Mouse (Mus musculus): Measurements from ENCODE around the gene Gm5426.
"Not testable (repeated sequence)": the region's sequence is repeated elsewhere in the genome, so short reads cannot be mapped to it uniquely, and the experiment has no call there.

Gm5426 gene

DNA sequence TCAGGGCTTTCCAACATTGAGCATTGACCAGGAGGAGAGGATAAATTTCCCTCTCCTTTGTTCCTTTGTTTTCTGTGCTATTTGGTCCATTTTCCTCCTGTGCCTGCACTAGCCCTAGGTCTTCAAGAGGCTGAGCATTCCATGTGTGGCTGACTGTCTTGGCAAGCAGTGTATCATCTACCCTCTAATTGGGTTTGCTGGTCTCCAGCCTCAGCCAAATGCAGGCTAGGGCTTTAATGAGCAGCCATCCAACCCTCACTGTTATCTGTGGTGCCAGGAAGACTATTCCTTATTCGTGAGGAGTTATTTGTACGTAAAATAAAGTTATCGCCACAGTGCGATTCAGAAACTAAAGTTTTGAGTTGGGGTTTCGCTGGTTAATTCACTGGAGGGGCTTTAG lies 2.2 kb downstream of the Gm5426 start:
- DNase-seq (ENCODE audit: low spot score in 2 of 2) = peak in 1 of 2 experiments; percentile 27

DNA sequence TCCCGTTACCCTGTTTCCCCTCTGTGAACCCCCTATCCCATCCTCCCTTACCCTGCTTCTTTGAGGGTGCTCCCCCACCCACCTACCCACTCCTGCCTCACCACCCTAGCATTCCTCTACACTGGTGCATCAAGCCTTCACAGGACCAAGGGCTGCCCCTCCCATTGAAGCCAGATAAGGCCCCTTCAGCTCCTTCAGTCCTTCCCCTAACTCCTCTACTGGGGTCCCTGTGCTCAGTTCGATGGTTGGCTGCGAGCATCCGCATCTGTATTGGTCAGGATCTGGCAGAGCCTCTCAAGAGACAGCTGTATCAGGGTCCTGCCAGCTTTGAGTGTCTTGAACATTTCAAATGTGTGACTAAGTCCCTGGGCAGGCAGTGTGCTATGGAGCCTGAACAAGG lies 2.9 kb downstream of the Gm5426 start:
- not testable (repeated sequence) for DNase-seq (ENCODE audit: low spot score in 2 of 2)

DNA sequence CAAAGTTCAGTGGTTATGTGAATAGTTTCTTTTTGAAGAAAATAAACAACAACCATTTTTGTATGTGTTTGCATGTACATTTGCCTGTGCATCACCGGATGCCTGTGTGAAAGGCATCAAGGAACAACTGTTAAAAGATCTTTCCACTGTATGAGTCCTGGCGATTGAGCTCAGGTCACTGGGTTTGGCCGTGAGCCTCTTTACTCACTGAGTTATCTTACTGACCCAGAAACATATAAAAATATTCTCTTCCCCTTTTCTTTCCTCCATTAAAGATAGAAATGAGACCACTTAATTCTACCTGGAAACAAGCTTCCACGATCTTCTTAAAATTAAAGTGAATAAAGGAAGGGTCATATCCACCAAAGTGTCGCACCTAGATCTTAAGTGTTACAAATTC lies 10.2 kb downstream of the Gm5426 start:
- no peak for DNase-seq (ENCODE audit: low spot score in 2 of 2)

DNA sequence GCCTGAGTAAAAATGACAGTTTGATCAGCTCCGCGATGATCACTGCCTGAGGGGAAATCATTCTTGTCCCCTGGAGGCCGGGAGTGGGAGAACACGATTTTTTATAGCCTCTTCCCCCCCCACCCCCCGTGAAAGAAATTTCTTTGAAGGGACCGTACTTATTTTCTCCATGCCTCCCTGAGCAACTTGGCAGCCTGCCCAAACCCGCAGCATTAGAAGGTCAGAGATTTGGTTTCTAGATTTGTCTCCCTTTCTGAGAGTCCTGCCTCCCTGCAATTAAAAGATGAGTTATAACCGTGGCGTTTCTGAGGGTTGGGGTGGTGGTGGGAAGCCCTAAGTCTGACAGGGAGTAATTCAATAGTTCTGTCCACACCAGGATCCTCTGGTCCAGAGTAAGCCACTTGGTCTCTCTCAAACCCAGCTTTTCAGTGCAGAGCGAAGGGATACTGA lies 11.9 kb downstream of the Gm5426 start:
- peak; percentile 37 to 51 for DNase-seq (ENCODE audit: low spot score in 2 of 2)

DNA sequence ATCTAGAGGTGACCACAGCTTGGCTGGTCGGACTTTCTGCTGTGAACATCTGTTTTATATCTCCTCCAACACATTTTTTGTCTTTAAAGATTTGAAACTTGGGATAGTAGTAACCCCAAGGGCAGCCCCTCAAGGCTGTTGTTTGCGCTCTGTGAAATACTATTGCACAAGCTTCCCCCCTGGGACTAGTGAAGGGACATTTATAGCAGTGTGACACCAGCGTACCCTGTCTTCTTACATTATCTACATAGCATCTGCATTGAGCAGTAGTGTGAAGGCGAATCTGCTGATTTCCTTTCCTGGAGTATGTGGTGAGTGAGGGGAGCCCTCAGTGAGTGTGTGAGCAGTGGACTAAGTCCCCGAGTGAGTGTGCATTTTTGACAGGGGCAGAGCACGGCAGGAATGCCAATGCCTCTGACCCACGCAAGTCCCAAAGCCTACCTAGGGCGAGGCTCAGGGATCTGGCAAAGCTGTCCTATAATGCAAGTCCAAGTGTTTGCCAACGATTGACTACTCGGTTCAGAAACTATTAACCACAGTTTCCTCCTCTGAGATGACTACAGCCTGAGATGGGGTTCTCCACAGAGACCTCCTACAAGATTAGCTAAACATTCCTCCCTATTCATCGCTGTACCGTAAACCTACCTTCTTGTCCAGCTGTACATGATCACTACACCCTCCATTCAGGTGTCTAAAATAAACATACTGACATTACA lies 14.2 kb downstream of the Gm5426 start:
- DNase-seq (ENCODE audit: low spot score in 2 of 2) = no peak

DNA sequence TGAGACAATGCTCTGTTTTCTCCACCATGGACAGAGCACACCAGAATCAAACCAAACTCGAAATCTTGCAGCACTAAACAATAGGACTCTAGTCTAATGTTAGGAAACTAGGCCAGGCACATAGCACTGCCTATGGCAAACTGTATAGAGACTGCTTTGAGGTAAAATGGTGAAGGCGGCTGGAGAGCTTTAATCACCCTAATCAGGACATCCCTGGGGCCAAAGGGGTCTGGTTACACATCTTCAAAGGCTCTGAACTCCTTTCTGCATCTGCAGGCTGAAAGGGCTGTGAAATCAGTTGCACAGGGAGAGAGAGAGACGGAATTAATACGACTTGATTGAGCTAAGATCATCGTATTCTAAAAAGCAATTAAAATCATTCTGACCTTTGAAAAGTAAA lies 16.9 kb downstream of the Gm5426 start:
- no peak for DNase-seq (ENCODE audit: low spot score in 2 of 2)

DNA sequence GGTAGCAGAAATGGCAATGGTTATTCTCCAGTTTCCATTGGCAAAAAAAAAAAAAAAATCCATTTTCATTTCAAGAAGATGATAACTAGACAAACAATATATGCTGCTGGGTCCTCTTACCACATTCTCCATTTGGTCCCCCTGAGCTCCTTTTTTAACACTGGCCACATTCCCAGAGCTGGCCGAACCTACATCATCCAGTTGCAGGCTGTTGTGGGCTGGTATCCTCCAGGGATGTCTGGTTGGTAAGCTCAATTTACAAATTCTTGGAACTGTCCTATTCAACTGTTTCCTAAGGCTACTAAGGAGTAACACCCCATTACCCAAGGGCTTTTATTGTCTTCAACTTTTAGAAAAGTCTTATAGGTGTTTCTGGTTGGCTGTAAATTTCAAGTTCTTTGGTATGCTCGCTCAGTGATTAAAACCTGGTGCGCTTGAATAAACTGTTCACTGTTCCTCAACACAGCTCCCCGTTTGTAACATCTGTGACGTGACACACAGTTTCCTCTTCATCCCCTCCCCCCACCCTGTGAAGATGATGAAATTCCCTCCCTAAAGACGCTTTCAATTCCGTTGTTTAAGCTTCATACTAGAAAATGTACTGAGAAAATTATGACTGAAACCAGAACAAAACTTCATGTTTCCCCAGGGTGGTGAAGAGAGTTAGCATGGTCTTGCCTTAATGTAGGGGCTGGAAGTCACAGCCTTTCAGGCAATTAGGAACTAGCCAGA lies 26.7 kb downstream of the Gm5426 start:
- DNase-seq (ENCODE audit: low spot score in 2 of 2) = no peak

DNA sequence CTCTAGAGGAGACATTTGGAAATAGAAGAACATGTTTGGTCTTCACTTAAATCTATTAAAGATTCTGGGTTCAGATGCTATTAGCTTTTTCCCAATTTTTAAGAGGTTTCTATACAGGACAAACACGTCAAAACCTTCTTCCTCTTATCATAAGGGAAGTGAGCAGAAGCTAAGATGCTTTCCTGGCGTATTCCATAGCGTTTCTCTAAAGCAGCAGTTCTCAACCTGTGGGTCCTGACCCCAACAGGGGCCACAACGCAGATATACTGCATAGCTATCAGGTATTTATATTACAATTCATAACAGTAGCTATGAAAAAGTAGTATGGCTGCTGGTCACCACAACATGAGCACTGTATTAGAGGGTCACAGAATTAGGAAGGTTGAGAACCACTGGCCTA lies 27.4 kb downstream of the Gm5426 start:
- no peak for DNase-seq (ENCODE audit: low spot score in 2 of 2)

DNA sequence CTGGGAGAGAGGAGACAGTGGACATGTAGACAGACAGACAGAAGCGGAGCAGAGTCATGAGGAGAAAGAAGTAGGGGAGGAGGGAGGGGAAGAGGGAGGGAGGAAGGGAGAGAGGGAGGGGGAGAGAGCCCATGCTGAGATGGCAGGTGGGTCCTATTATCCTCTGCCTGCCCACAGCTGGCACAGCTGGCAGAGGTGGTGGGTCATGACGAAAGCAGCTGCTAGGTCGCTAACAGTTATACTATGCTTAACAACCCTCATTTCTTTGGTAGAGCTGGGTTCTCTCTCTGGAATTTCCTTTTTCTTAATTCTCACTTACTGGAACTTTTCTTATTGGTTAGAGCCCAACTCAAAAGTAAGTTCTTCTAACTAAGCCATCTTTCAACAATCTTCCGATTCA lies 28.9 kb downstream of the Gm5426 start:
- no peak for DNase-seq (ENCODE audit: low spot score in 2 of 2)

DNA sequence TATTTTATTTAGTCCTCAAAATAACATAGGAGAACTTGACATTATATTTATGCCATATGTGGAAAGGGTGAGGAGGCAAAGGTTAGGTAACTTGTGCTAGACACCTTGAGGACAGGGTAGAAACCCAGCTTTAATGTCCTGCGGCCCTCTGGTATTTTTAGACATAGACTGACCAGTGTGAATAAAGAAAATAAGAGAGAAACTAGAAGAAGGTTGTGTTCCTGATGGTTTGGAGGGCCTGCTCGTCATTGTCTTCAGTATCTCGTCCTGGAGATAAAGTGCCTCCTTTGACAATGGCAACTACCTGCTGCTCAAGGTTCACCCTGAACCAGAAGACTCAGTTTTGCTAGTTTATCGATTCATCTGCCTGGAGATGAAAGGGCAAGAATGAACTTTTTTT lies 32.6 kb downstream of the Gm5426 start:
- no peak for DNase-seq (ENCODE audit: low spot score in 2 of 2)

DNA sequence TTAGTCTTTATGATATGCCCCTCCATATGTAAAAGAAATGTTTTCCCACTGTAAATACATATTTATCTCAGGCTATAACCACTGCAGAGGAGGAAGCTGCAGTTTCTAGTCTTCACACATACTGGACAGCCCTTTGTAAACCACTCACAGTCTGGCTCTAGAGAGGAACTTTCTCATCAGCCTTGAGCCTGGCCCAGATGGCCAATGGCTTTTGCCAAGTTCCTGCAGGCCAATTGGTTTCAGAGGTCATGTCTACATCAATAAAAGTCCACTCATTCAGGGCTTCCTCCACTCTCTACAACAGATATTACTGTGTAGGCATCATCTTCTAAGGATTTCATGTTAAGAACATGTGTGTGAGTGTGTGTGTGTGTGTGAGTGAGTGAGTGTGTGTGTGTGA lies 35.1 kb downstream of the Gm5426 start:
- DNase-seq (ENCODE audit: low spot score in 2 of 2) = no peak

DNA sequence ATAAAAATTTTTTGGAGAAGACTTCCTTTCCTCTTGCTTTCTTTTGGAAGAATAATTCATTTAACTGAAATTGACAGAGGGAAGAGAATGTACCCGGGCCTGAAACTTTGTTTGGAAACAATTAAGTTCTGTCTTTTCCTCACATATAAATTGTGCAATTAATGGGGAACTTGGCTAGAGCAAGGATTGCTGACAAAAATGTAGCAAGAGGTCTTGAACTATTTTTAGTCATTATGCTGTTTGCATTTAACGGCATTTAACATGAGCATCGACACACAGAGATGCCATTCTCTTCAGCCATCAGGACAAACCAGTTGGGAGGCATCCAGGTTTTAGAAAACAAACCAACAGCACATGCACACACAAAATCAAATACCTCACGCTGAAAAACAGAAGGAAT lies 36.6 kb downstream of the Gm5426 start:
- no peak for DNase-seq (ENCODE audit: low spot score in 2 of 2)

DNA sequence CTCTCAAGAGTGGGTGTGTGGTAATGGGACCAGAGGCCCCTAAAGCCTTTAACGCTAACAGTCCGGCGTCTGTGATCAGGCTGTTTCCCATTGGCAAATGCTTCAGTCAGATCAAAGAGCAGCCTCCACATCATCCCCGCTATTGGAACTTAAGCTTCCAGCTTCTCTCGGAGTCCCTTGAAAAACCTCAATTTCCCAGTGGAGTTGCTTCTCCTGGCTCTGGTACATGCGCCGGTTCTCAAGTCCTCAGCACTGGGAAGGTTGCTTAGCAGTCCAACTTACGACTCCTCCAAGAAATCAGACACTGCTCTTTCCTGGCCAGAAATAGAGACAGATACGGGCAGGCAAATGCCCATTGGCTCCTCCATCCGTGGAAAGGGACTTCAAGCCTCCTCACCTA lies 37.4 kb downstream of the Gm5426 start:
- no peak for DNase-seq (ENCODE audit: low spot score in 2 of 2)

DNA sequence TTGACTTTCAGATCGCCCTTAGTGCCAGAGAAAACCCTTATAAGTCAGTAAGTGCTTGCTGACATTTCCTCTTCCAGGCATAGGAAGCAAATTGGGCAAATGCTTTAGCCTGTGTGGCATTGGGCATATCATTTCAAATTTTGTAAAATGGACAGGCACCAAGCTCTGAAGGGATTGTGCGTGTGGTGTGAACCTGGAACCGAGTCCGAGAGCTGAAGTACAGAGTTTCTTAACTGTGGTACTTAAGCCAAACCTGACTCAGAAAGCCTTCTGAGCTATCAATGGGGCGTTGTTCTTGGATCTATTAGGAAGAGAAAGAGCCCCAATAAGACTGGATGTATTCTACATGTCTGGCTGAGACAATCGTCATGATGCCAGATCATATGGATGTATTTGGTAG lies 40.5 kb downstream of the Gm5426 start:
- DNase-seq (ENCODE audit: low spot score in 2 of 2) = no peak

DNA sequence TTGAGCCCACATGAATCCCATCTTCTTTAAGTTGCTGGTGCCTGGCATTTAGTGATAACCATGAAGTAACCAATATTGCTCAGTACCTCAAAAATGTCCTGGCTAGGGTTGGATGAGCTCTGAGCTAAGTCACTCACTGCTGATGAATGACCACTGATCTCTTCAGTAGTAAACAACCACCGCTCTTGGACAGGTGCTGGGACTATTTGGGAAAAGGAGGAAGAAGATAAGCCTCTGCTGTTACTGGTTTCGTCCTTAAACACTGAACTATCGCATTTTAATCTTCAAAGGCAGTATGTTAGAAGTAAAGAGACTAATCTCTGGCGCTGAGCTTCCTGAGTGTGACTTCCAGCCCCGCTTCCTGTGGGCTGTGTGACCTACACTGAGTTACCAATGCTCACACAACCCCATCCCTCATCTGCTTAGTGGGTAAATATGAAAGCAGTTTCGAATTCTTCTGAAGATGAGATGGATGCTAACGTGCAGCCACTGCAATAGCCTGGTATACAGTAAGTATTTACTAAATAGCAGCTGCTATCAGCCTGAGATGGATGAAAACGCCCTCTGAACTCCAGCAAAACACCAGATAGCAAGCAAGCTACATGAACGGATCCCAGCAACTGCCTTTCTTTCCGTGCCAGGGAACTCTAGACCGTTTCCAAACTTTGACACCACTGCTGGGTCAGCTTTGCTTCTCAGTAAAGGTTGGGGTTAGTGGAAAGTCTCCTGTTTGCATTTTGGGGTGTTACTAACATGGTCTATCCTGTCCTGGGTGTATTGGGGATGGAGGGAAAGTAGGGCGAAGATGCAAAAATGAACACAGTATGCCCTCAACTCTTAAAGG lies 44.4 kb downstream of the Gm5426 start:
- DNase-seq (ENCODE audit: low spot score in 2 of 2) = no peak

DNA sequence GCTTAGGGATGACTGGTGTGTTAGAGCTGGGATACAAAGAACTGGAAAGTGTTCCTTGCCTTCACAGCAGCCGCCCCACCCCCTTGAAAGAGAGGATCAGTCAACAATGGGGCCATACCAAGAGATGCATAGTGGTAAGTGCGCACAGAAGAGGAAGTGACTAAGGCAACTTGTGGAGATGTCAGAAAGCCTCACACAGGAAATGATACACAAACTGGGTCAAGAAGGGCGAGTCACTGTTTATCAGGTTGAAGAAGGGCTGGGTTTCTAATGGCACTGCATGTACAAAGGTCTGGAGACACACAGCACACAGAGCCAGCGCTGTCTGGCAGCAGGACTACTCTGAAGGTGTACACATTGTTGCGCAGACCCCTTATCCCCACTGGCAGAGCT lies 45.0 kb downstream of the Gm5426 start:
- no peak for DNase-seq (ENCODE audit: low spot score in 2 of 2)

DNA sequence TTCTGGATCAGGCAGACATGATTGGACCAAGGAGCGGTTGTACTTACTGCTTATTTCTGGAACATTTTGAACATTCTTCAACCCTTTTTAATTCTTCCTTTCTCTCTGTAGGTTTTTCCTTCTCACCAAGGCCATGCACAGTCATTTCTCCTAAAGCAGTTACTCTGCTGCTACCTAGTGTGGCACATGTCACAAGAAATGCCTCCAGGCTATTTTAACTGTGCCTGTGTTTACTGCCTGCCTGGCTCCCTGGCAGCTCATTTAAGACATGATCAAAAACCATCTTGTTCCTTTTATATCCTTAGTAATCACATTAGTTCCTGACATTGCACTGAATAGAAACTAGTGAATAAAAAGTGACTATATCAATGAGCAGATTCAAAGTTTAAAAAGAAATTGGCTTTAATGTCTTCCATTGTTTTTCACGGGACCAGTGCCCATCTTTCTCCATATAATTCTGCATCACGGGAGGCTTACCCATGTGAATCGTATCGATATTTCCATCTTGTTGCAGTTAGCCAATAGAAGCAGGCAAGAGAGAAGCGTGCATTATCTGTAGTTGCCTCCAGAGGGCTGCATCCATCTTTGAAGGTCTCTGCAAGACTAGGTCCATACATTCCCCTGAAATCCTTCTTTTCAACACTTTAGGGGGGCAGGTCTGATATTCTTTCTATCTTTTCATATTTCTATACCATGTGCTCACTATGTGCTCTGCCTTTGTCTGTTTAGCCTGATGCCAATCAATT lies 45.7 kb downstream of the Gm5426 start:
- DNase-seq (ENCODE audit: low spot score in 2 of 2) = peak in 1 of 2 experiments; percentile 25

DNA sequence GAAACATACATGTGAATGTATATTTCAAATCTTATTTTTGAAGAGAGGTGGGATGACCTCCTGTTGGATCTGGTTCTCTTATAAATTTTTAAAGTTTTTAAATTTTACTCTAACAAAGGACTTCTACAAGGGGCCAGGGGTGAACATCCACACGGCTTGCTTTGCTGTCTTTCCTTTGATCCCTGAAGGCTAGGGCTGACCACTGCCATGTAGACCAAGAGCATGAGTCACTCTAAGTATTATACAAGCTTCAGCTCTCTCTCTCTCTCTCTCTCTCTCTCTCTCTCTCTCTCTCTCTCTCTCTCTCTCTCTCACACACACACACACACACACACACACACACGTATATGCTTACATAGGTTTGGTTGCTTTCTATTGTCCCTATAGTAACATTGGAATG lies 48.6 kb downstream of the Gm5426 start:
- no peak for DNase-seq (ENCODE audit: low spot score in 2 of 2)

DNA sequence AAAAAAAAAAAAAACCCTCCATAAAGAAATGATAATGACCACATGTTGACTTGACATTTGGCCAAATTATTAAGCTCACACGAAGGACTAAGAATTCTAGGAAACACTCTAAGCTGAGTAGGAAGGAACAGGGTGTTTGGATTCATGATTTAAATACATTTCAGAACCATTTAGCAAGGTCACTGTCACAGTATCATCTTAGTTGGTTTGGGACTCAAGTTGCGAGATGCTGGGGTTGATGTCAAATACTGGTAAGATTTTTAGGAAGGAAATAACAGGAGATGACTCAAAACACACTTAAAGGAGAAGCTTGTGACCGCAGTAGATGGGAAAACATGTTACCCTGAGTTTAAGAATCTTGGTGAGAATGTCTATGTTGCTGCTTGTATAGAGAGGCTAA lies 49.2 kb downstream of the Gm5426 start:
- DNase-seq (ENCODE audit: low spot score in 2 of 2) = no peak

Data from right cerebral cortex, postnatal 10 days (tissue).